Mouse (Mus musculus): Measurements from ENCODE around the gene Ndufs2.
"Not testable (repeated sequence)": the region's sequence is repeated elsewhere in the genome, so short reads cannot be mapped to it uniquely, and the experiment has no call there.

Gene Ndufs2

GRCm38 (mm10) chr1:171256095-171256818 lies 5.1 kb upstream of the Ndufs2 start:
- DNase-seq (ENCODE audit: low spot score) = no peak

DNA sequence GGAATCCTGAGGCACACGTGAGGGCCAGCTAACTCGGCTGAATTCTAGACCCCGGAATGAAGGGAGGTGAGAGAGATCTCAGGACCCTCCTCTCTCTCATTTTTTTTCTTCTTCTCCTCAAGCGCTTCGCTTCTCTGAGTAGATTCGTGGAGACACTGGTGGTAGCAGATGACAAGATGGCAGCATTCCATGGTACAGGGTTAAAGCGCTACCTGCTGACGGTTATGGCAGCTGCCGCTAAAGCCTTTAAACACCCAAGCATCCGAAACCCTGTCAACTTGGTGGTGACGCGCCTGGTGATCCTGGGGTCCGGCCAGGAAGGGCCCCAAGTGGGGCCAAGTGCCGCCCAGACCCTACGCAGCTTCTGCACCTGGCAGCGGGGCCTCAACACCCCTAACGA lies 1.2 kb upstream of the Ndufs2 start:
- DNase-seq (ENCODE audit: low spot score) = no peak

GRCm38 (mm10) chr1:171251594-171252324 lies 571 bp upstream of the Ndufs2 start:
- DNase-seq (ENCODE audit: low spot score) = no peak

- no peak for DNase-seq (ENCODE audit: low spot score)
Observed at GRCm38 (mm10) chr1:171249913-171250600, 1.1 kb downstream of the Ndufs2 start, which contains the start of gene Adamts4. Adamts4 (plus strand) TSS chr1:171250421.

GRCm38 (mm10) chr1:171248386-171249226 lies 2.6 kb downstream of the Ndufs2 start:
- DNase-seq (ENCODE audit: low spot score) = no peak

DNA sequence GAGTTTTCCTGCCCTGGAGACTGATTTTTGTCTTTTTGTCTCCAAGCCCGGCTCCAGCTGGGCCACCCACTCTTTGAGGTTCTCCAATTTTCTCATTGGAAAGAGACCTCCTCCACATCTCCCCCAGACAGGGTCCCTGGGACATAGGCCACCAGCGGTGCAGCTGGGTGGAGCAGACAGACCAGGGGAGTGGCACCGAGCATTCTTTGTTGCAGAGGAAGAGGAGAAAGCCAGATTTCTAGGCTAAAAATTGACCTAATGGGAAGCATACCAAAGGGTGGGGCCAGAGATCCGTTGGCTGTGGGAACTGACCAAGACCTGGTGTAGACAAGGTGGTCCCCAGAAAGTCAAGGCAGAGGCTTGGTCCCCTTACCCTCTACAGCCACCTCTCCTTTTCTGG lies 3.3 kb downstream of the Ndufs2 start:
- no peak for DNase-seq (ENCODE audit: low spot score)

- no peak for DNase-seq (ENCODE audit: low spot score)
Observed at GRCm38 (mm10) chr1:171247453-171247841, 3.7 kb downstream of the Ndufs2 start.

DNA sequence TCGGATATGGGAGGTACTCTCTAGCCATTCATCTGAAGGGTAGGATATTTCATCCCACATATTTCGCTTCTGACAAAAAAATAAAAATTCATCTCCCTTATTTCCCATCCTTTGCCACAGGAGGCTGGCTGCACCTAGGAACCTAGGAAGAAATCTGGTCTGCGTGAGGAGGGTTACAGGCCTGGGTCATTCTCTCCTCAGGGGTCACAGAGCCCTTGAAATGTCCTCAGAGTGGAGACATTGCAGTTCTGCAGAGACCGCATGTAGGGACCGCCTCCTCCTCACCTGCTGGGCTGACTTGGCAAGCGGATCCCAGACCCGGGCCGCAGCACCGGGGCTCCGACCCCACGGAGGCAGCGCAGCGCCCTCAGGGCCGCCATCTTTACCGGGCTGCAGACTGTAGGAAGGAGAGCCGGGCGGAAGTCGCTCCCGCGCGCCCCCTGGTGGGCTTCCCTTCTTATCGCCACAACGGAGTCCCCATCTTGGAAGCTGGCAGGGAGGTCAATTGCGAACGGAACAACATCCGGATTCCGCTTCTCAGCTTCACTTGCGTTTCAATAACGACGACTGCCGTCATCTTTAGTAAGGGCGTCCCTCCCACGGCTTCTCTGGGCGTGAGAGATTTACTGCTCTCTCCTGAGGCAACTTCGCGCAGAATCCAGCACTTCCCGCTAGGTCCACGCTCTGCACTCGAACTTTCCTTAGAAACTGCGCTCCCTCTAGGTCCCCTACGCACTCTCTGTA lies 4.3 kb downstream of the Ndufs2 start:
- DNase-seq (ENCODE audit: low spot score) = peak; percentile 92

DNA sequence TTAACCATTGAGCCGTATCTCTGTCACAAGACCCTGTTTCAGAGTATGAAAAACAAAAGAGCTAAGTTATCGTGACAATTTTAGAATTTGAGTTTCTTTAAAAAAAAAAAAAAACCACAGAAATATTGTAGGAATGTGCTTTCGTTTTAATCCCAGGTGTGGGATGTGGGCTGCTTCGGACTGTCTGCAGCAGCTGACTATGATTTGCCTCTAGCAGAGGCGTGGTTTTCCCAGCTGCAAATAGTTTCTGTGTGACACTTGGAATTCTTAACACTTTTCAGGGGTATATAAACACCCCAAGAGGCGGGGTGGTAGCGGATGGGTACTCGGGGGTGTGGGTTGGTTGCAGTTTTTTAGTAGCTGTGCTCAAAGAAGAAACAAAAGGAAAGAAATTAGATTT lies 5.8 kb downstream of the Ndufs2 start:
- no peak for DNase-seq (ENCODE audit: low spot score)

DNA sequence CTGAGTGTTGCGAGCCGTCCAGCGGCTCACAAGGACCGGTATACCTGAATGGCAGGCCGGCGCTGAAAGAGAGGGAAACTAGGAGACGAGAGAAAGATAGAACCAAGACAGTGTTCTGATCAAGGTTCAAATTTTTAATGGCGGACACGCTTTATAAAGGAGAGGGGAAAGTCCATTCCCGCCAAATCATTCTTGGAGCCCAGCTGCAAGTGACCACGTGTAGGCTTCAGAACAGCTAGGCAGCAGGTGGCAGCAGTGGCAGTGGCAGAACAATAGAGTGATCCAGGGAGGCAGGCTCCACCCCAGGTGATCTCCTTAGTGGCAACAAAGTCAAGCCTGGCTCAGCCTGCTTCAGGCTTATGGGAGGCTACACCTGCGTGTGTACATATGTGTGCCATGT lies 9.2 kb downstream of the Ndufs2 start:
- DNase-seq (ENCODE audit: low spot score) = not testable (repeated sequence)

DNA sequence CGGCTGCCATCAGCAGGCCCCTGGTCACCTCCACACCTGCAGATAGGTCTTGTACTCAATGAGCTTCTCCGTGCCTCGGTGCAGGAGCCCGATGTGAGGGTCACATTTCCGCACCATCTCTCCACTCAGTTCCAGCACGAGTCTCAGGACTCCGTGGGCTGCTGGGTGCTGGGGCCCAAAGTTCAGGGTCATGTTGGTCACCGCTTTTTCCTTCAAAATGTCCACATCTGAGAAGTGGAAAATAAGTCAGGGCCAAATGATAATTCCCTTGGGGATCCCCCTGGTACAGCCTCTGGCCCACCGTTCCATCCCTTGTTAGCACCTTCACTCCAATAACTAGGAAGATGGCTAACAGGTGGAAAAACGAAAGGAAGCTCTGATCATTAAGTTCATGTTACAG lies 10.3 kb downstream of the Ndufs2 start:
- DNase-seq (ENCODE audit: low spot score) = no peak

GRCm38 (mm10) chr1:171239992-171240744 lies 11.0 kb downstream of the Ndufs2 start:
- DNase-seq (ENCODE audit: low spot score) = no peak

DNA sequence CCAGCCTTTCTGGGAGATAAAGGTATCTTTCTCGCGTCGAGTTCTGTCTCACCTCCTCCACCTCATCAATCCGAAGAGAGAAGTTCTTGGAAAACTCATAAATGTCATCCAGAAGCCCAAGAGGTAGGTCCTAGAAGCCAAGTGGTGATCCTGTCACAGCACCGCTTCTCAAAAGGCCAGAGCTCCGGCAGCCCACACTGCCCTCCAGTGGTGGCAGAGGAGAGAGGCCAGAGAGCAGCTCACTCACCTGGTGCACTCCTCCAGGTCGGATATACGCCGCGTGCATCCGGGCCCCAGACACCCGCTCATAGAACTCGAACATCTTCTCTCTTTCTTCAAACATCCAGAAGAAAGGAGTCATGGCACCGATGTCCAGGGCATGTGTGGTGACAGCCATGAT lies 12.7 kb downstream of the Ndufs2 start:
- DNase-seq (ENCODE audit: low spot score) = peak; percentile 55

GRCm38 (mm10) chr1:171237438-171237837 lies 13.8 kb downstream of the Ndufs2 start:
- no peak for DNase-seq (ENCODE audit: low spot score)

GRCm38 (mm10) chr1:171235791-171236190 lies 15.4 kb downstream of the Ndufs2 start:
- no peak for DNase-seq (ENCODE audit: low spot score)

GRCm38 (mm10) chr1:171234538-171234937 lies 16.6 kb downstream of the Ndufs2 start:
- DNase-seq (ENCODE audit: low spot score) = no peak

GRCm38 (mm10) chr1:171234126-171234525 lies 17.1 kb downstream of the Ndufs2 start, which contains the start of gene Fcer1g:
Fcer1g (minus strand) TSS chr1:171234365.
- no peak for DNase-seq (ENCODE audit: low spot score)

GRCm38 (mm10) chr1:171232800-171233730 lies 18.1 kb downstream of the Ndufs2 start:
- DNase-seq (ENCODE audit: low spot score) = no peak

DNA sequence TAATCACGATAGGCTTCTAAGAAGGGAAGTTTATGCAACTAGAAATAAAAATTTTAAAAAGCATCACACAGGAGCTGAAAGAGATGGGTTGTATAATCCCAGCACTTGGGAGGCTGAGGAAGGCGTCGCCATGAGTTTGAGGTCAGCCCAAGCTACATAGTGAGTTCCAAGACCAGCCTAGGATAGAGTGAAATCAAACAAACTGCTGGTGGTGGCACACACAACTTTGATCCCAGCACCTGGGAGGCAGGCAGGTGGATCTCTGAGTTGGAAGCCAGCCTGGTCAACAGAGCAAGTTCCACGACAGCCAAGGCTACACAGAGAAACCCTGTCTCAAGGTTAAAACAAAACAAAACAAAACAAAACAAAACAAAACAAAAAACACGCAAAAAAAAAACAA lies 18.8 kb downstream of the Ndufs2 start:
- no peak for DNase-seq (ENCODE audit: low spot score)

All from urinary bladder, postnatal 25 days (tissue).